Mouse (Mus musculus) lung, postnatal 36 days (tissue): Measurements from ENCODE around the gene Scube2.
A peak's percentile ranks its signal among the peaks of the same experiment; 100 is the strongest.

Source experiments
- DNase-seq: peaks from one replicate; pipeline ENCODE4 v3.0.0; 2022; ENCODE audit warnings: mixed read lengths

The Scube2 gene

GRCm38 (mm10) chr7:109849750-109850434, 15.6 kb downstream of the Scube2 start:
- no peak for DNase-seq

DNA sequence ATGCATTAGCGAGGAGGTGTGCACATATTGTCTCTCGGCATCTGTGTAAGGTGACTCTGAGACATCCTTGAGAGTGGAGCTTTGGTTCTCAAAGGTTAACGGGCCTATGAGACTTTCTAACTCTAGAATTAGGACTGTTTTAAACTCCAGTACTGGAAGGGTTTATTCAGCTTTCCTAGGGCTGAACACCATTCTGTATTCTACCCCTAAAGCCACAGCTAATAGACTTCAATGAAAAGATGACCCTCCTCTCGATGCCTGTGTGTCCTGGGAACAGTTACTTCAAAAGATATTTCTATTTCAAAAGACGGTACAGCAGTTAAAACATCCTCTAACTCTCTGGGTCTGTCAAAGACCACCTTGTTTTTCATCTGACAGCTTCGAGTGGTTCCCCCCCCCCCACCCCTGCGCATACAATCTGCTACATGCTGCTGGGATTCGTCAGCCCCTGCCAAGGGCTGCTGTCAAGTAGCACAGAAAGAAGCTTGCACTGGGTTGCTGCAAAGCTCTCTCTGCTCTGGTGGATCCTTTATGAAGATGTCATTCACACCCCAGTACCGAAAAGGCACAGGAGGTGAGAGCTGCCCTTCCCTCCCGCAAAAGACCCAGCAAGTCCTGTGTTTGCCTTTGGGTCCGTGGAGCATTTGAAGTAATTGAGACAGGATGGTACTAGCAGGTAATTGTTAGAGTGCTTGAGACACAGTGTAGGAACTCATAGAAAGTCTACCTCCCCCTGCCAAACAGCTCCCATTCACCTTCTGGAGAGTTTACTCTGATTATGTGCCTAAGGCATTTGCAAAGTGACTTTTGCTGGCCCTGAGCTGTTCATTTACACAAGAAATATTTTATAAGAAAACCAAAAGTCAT, 16.4 kb downstream of the Scube2 start:
- DNase-seq = no peak

DNA sequence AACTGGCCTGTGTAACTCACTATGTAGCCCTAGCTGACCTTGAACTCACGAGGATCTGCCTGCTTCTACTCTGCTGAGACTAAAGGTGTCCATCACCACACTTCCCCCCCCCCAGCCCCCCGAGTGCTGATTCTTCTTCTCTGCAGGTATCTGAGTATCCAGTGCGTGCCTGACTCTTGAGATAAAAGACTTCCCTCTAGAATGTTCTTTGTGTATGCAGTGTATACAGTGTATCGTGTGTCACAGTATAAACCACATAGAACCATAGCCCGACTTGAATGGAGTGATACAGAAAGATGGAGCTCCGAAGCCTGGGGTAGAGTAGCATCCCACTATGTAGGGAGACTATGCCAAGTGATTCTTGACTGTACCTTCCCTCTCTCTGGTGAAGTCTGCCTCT, 21.4 kb downstream of the Scube2 start:
- no peak for DNase-seq

DNA sequence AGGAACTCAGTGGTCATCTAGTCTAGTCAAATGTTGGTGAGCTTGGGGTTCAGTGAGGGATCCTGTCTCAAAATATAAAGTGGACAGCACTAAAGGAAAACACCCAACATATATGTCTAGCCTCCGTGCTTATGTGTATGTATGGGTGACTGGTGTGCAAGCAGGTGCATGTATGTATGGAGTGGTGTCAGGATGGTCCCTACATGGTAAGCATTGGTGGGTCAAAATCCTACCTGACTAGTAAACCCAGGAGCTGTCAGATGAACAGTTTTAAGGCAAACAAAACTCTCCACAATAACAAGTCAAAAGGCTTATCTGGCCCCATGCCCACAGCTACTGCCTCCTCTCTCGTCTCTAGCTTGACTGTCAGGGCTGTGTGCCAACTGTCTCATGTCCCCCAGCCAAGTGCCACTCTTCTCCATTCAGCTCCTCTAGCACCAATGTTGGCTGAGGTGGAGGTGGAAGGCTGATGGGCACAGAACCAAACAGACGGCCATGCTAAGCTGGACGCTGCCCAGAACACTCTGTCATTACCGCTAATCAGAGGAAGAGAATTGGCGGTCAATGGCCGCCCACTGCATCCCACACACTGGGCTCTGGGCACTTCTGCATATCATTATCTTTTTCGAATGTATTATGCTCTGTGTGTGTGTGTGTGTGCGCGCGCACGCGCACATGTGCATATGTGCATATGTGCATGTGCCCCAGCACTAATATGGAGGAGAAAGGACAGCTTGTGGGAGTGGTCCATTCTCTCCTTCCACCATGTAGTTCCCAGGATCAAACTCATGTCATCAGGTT, 23.7 kb downstream of the Scube2 start:
- no peak for DNase-seq

DNA sequence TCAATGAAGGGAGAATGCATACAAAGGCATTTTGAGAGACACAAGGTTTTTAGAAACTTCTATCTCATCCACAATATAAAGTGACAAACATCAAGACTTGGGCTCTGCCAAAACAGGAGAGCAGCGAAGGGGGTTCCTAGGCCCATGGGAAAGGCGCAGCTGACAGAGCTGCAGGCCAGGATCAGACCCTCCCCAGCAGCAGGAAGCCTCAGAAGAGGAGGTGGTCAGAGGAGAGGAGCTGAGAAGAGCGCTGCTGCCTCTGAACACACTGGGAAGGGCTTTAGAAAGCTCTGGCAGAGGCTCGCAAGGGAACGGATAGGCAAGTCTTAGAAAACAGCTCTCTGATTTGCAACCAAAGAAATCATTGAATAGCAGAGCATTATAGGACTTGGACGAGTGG, 24.4 kb downstream of the Scube2 start:
- DNase-seq = no peak

GRCm38 (mm10) chr7:109838613-109839012, 26.9 kb downstream of the Scube2 start:
- DNase-seq = no peak

DNA sequence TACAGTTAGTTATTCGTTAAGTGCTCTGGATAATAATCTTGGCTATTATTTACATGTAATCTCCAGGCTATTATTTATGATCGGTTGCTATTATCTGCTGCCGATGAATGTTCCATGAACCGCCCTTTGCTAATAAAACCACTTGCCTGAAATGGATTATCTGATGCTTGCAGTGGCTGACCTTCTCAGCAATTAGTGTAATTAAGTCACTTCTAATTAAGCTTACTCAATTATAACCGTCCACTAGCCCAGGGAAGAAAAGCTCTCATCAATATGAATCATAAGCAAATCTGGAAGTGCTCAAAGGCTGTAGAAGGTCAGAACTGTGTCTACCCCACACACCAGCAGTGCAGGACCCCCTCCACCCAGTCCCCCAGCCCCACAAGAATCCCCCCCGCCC, 27.8 kb downstream of the Scube2 start:
- DNase-seq = no peak

GRCm38 (mm10) chr7:109834894-109835293, 30.6 kb downstream of the Scube2 start:
- DNase-seq = peak; percentile 7

DNA sequence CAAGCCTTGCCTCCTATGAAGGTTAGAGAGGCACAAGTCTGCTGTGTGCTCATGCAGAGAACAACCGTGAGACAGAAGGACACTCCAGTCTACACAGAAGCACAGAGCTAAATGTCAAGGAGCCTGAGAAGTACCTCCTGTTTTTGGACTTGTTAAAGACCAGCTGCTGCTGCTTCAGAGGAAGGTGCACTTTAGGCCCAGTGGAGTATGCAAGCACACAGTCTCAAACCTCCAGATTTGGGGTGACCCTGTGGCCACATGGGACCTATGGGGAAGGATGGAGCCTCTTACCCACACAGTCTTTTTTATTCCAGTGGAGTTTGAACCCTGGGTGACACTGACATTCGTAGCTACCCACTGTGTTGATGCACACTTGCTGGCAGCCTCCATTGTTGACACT, 34.1 kb downstream of the Scube2 start:
- peak; percentile 16 for DNase-seq

DNA sequence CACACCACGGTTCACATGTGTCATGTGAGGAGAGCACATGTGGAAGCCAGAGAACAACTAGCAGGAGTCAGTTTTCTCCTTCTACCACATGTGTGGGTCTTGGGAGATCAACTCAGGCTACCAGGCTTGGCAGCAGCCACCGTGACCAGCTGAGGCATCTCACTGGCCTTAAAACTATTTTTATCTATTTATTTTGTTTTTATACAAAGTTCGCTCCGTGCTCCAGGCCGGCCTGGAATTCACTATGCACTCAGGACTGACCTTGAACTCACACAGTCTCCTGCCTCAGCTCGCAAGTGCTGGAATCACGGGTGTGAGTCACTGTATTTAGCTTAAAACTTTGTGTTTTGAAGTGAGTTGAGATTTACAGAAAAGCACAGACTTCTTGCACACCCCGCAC, 38.6 kb downstream of the Scube2 start:
- peak; percentile 64 for DNase-seq

GRCm38 (mm10) chr7:109825293-109825692, 40.2 kb downstream of the Scube2 start:
- DNase-seq = peak; percentile 44

DNA sequence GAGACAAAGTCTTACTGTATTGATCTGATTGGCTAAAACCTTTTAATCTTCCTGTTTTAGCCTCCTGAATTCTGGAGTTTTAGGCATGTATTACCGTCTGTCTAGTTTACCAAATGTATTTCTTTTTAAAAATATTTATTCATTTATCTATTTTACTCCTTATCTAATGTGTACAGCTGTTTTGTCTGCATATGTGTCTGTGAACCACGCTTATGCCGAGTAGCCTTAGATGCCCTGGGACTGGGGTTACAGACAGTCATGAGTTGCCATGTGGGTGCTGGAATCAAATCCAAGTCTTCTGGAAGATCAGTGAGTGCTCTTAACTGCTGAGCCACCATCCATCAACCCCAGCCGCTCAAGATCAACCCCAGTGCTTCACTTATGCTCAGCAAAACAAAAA, 46.9 kb downstream of the Scube2 start:
- DNase-seq = no peak

DNA sequence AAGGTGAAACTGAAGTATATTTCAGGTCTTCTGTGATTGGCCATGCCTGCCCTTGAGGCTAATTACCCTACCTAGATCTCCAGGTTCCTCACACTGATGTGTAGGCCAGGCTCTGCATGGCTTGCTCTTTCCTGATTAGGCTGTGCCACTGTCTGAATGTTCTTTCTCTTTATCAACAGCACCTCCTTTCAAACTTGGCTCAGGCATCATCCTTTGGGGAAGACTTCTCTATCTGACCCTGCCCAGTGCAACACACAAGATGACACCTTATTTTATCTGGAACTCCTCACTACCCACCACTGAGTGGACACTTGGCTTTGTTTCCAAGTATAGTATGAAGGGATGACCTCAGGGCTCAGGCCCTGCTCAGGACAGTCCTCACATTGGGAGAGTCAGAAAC, 47.5 kb downstream of the Scube2 start:
- DNase-seq = no peak

- DNase-seq = no peak
Observed at GRCm38 (mm10) chr7:109813330-109814140, 51.9 kb downstream of the Scube2 start.

- no peak for DNase-seq
Observed at GRCm38 (mm10) chr7:109807616-109808485, 57.6 kb downstream of the Scube2 start.

GRCm38 (mm10) chr7:109804843-109805242, 60.6 kb downstream of the Scube2 start:
- peak; percentile 75 for DNase-seq

GRCm38 (mm10) chr7:109804355-109804754, 61.1 kb downstream of the Scube2 start:
- DNase-seq = no peak

- DNase-seq = no peak
Observed at GRCm38 (mm10) chr7:109803516-109803915, 62.0 kb downstream of the Scube2 start.

DNA sequence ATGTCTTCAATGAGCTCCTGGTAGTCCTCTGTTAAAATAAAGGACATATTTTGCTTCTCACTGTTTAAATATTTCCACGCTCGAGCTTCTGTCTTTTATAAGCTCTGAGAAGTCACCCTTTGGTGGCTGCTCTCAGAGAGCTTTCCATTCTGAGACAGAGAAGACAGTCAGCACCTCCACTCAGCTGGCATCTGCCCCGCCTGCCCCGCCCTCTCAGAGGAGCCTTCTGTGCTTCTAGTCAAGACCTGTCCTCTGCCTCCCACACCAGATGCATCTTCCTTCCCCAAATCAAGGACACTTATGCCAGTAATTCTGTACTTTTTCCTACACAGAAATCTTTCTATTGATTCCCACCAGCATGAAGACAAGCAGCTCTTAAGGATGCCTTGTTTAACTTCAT, 64.9 kb downstream of the Scube2 start:
- no peak for DNase-seq

GRCm38 (mm10) chr7:109799168-109799567, 66.3 kb downstream of the Scube2 start:
- peak; percentile 60 for DNase-seq

DNA sequence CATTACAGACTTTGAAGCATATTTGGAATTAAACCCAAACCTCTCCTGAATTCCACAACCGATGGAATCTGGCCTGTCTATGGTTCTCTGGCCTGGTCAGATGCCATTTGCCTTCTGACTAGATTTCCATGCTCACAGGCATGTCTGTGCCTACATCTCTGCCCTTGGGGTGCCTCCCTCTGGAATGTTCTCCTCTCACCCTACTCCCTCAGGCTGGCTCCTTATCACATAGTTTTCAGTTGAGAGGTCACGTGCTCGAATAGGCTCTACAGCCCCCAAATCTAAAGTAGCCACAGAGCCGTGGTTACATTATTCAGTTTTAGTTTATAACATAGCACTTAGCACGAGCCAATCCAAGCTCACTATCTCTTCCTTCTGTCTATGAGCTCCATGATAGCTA, 69.9 kb downstream of the Scube2 start:
- DNase-seq = peak; percentile 28

GRCm38 (mm10) chr7:109794556-109794955, 70.9 kb downstream of the Scube2 start:
- no peak for DNase-seq
